Mouse (Mus musculus): ENCODE measurements around the gene Fmc1. TPM values are rescaled to one million over a fixed set of nuclear protein-coding genes. Genes with fewer than 3 reads are reported as not detected.
A peak's percentile ranks its signal among the peaks of the same experiment; 100 is the strongest.
"Not testable (repeated sequence)": the region's sequence is repeated elsewhere in the genome, so short reads cannot be mapped to it uniquely, and the experiment has no call there.

Fmc1 gene
- polyA plus RNA-seq, 1 experiment from 2014 or later = 150 TPM

- no peaks in the 10 kb centered on the region for H3K9me3 ChIP-seq (ENCODE audit: control insufficient read depth, low read length)
- ATAC-seq (ENCODE audit: low FRiP score, low TSS enrichment) = peak; percentile 56
- peak overlapping the region; percentile 70 for H3K4me2 ChIP-seq (replicated peaks; ENCODE audit: low read depth, low read length)
- 10% methylated on average over 25 of the region's 25 CpGs for WGBS
- H3K9ac ChIP-seq (ENCODE audit: low read depth, low read length) = peak overlapping the region; percentile 71
- H3K4me3 ChIP-seq (ENCODE audit: low read length) = peak overlapping the region; percentile 79
- H3K27me3 ChIP-seq (ENCODE audit: control insufficient read depth, insufficient read depth, low read length) = no peaks in the 10 kb centered on the region
- H3K4me1 ChIP-seq (ENCODE audit: control insufficient read depth, insufficient read depth, low read length) = peaks cover 7% of the 10 kb centered on the region; the same call in 1 of the 2 replicates
- no peaks in the 10 kb centered on the region for H3K36me3 ChIP-seq (ENCODE audit: control insufficient read depth, insufficient read depth, low read length)
- H3K27ac ChIP-seq (ENCODE audit: low read depth, low read length) = peak overlapping the region; percentile 98
Measured at GRCm38 (mm10) chr6:38532500-38533420, 542 bp upstream of the Fmc1 start.

DNA sequence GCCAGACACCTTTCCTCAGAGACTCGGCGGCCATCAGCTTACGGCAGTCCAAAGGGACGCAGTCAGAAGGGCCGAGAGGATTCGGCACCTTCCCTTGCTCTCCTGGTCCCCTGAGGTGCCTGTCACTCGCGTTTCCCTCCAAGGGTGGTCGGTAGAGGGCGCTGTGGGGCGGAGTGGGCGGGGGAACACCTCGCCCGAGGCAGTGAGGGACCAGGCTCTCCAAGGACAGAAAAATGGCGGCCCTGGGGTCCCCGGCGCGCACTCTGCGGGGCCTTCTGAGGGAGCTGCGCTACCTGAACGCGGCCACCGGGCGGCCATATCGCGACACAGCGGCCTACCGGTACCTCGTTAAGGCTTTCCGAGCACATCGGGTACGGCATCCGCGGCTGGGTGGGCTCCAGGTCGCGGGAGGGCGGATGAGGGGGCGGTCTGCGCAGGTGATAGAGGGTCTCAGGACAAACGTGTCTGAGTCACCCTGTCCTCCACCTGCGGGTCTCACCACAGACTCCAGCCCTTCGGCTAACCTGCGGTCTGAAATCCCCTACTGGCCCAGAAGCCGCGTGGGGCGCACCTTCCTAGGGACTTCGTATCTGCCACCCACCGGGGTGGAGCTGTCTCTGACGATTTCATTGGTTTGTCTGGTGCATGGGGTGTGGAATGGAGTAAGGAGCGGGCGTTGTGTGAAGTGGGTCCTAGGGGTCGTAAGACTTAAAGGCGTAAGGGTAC is 1.5 kb downstream of the Fmc1 start:
- Histone ChIP-seq H3K27ac (ENCODE audit: low read depth, low read length) (peak overlapping the region; percentile 96), H3K4me1 (ENCODE audit: control insufficient read depth, insufficient read depth, low read length) (peaks cover 7% of the 10 kb centered on the region; the same call in 1 of the 2 replicates), H3K9ac (ENCODE audit: low read depth, low read length) (peak overlapping the region; percentile 86), H3K9me3 (ENCODE audit: control insufficient read depth, low read length) (no peaks in the 10 kb centered on the region), H3K4me2 (replicated peaks; ENCODE audit: low read depth, low read length) (peak overlapping the region; percentile 70), H3K36me3 (ENCODE audit: control insufficient read depth, insufficient read depth, low read length) (peaks cover under 1% of the 10 kb centered on the region; the same call in 1 of the 2 replicates), H3K4me3 (ENCODE audit: low read length) (peak overlapping the region; percentile 79), H3K27me3 (ENCODE audit: control insufficient read depth, insufficient read depth, low read length) (no peaks in the 10 kb centered on the region)
- under 1% methylated on average over 52 of the region's 53 CpGs for WGBS
- ATAC-seq (ENCODE audit: low FRiP score, low TSS enrichment) = peak; percentile 73

- ATAC-seq (ENCODE audit: low FRiP score, low TSS enrichment) = no peak
- H3K9ac ChIP-seq (ENCODE audit: low read depth, low read length) = peak overlapping the region; percentile 86
- peak overlapping the region; percentile 70 for H3K4me2 ChIP-seq (replicated peaks; ENCODE audit: low read depth, low read length)
- H3K27me3 ChIP-seq (ENCODE audit: control insufficient read depth, insufficient read depth, low read length) = no peaks in the 10 kb centered on the region
- WGBS = 2% methylated on average over 9 of the region's 9 CpGs
- H3K4me3 ChIP-seq (ENCODE audit: low read length) = peak overlapping the region; percentile 79
- H3K36me3 ChIP-seq (ENCODE audit: control insufficient read depth, insufficient read depth, low read length) = peaks cover 3% of the 10 kb centered on the region; the same call in 1 of the 2 replicates
- H3K9me3 ChIP-seq (ENCODE audit: control insufficient read depth, low read length) = no peaks in the 10 kb centered on the region
- H3K27ac ChIP-seq (ENCODE audit: low read depth, low read length) = peak overlapping the region; percentile 96; the same call in 1 of the 2 replicates
- H3K4me1 ChIP-seq (ENCODE audit: control insufficient read depth, insufficient read depth, low read length) = peaks cover 7% of the 10 kb centered on the region; the same call in 1 of the 2 replicates
Measured at GRCm38 (mm10) chr6:38535366-38535690, 2.0 kb downstream of the Fmc1 start.

- H3K27ac ChIP-seq (ENCODE audit: low read depth, low read length) = no peak overlapping the region
- H3K9me3 ChIP-seq (ENCODE audit: control insufficient read depth, low read length) = no peaks in the 10 kb centered on the region
- peaks cover 7% of the 10 kb centered on the region; the same call in 1 of the 2 replicates for H3K4me1 ChIP-seq (ENCODE audit: control insufficient read depth, insufficient read depth, low read length)
- H3K4me3 ChIP-seq (ENCODE audit: low read length) = peak overlapping the region; percentile 79
- peaks cover 3% of the 10 kb centered on the region; the same call in 1 of the 2 replicates for H3K36me3 ChIP-seq (ENCODE audit: control insufficient read depth, insufficient read depth, low read length)
- peak overlapping the region; percentile 86; the same call in 1 of the 2 replicates for H3K9ac ChIP-seq (ENCODE audit: low read depth, low read length)
- 50% methylated on average over 1 of the region's 1 CpGs for WGBS
- H3K4me2 ChIP-seq (replicated peaks; ENCODE audit: low read depth, low read length) = peak overlapping the region; percentile 70
- no peaks in the 10 kb centered on the region for H3K27me3 ChIP-seq (ENCODE audit: control insufficient read depth, insufficient read depth, low read length)
- no peak for ATAC-seq (ENCODE audit: low FRiP score, low TSS enrichment)
Measured at GRCm38 (mm10) chr6:38535788-38536187, 2.5 kb downstream of the Fmc1 start.

GRCm38 (mm10) chr6:38544141-38544540 is 10.8 kb downstream of the Fmc1 start:
- not testable (repeated sequence) for H3K4me1 ChIP-seq (ENCODE audit: control insufficient read depth, insufficient read depth, low read length); H3K36me3 ChIP-seq (ENCODE audit: control insufficient read depth, insufficient read depth, low read length); ATAC-seq (ENCODE audit: low FRiP score, low TSS enrichment); H3K27ac ChIP-seq (ENCODE audit: low read depth, low read length); H3K4me2 ChIP-seq (replicated peaks; ENCODE audit: low read depth, low read length); H3K27me3 ChIP-seq (ENCODE audit: control insufficient read depth, insufficient read depth, low read length); H3K4me3 ChIP-seq (ENCODE audit: low read length); H3K9ac ChIP-seq (ENCODE audit: low read depth, low read length); H3K9me3 ChIP-seq (ENCODE audit: control insufficient read depth, low read length)
- 92% methylated on average over 4 of the region's 5 CpGs for WGBS

- H3K27me3 ChIP-seq (ENCODE audit: control insufficient read depth, insufficient read depth, low read length); H3K36me3 ChIP-seq (ENCODE audit: control insufficient read depth, insufficient read depth, low read length); H3K4me1 ChIP-seq (ENCODE audit: control insufficient read depth, insufficient read depth, low read length); H3K9me3 ChIP-seq (ENCODE audit: control insufficient read depth, low read length); H3K4me2 ChIP-seq (replicated peaks; ENCODE audit: low read depth, low read length); H3K4me3 ChIP-seq (ENCODE audit: low read length); H3K9ac ChIP-seq (ENCODE audit: low read depth, low read length); H3K27ac ChIP-seq (ENCODE audit: low read depth, low read length); ATAC-seq (ENCODE audit: low FRiP score, low TSS enrichment): not testable (repeated sequence)
- WGBS = 88% methylated on average over 2 of the region's 2 CpGs
Measured at GRCm38 (mm10) chr6:38547005-38547404, 13.7 kb downstream of the Fmc1 start.

DNA sequence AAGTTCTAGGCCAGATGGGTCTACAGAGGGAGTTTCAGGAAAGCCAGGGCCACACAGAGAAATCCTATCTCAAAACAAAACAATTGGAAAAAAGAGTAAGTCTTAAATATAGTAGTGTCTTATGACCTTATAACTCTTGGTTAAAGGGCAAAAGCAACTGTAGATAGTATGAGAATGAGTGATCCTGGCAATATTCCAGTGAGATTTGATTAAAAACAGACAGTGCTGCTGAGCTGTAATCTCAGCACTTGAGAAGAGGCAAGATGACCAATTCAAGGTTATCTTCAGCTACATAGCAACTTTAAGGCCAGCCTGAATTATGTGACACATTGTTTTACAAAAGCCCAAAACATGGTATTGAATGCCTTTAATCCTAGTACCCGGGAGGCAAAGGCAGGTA is 14.4 kb downstream of the Fmc1 start:
- no peaks in the 10 kb centered on the region for H3K36me3 ChIP-seq (ENCODE audit: control insufficient read depth, insufficient read depth, low read length)
- H3K4me3 ChIP-seq (ENCODE audit: low read length) = no peak overlapping the region
- ATAC-seq (ENCODE audit: low FRiP score, low TSS enrichment) = no peak
- no peaks in the 10 kb centered on the region for H3K9me3 ChIP-seq (ENCODE audit: control insufficient read depth, low read length)
- no peak overlapping the region for H3K4me2 ChIP-seq (replicated peaks; ENCODE audit: low read depth, low read length)
- 85% methylated on average over 1 of the region's 1 CpGs for WGBS
- peaks cover 6% of the 10 kb centered on the region; the same call in 1 of the 2 replicates for H3K4me1 ChIP-seq (ENCODE audit: control insufficient read depth, insufficient read depth, low read length)
- no peaks in the 10 kb centered on the region for H3K27me3 ChIP-seq (ENCODE audit: control insufficient read depth, insufficient read depth, low read length)
- H3K9ac ChIP-seq (ENCODE audit: low read depth, low read length) = no peak overlapping the region
- H3K27ac ChIP-seq (ENCODE audit: low read depth, low read length) = no peak overlapping the region

DNA sequence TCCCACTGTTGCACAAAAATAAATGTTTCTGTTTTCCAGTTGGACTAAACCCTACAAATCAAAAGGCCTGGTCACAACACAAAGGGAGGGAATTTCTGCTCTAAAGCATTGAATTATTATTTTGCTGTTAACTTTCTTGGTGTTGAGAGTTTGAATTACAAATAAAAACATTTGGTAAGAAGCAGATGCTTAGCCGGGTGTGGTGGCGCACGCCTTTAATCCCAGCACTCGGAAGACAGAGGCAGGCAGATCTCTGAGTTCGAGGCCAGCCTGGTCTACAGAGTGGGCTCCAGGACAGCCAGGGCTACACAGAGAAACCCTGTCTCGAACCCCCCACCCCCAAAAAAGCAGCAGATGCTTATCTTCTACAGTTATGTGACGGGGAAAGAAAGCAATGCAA is 15.3 kb downstream of the Fmc1 start:
- not testable (repeated sequence) for H3K4me2 ChIP-seq (replicated peaks; ENCODE audit: low read depth, low read length); H3K27me3 ChIP-seq (ENCODE audit: control insufficient read depth, insufficient read depth, low read length); H3K4me3 ChIP-seq (ENCODE audit: low read length); H3K9me3 ChIP-seq (ENCODE audit: control insufficient read depth, low read length); ATAC-seq (ENCODE audit: low FRiP score, low TSS enrichment); H3K4me1 ChIP-seq (ENCODE audit: control insufficient read depth, insufficient read depth, low read length); H3K9ac ChIP-seq (ENCODE audit: low read depth, low read length); H3K36me3 ChIP-seq (ENCODE audit: control insufficient read depth, insufficient read depth, low read length); H3K27ac ChIP-seq (ENCODE audit: low read depth, low read length)
- WGBS = 91% methylated on average over 7 of the region's 7 CpGs
